Mouse (Mus musculus) c-Kit-positive CD71-positive TER-119-negative erythroid progenitor cells, embryonic 14.5 days (primary cell): ENCODE data around the gene Alyref.
"Not testable (repeated sequence)": the region's sequence is repeated elsewhere in the genome, so short reads cannot be mapped to it uniquely, and the experiment has no call there.

Source experiments
- DNase-seq: peaks from one replicate; pipeline ENCODE4 v3.0.0-alpha.2; 2013; ENCODE audit warnings: low read depth

The Alyref gene

GRCm38 (mm10) chr11:120603545-120603944 lies 5.4 kb upstream of the Alyref start:
- DNase-seq: no peak

- no peak for DNase-seq
Observed at GRCm38 (mm10) chr11:120600716-120601115, 2.6 kb upstream of the Alyref start.

- DNase-seq: no peak
Observed at GRCm38 (mm10) chr11:120598990-120599549, 905 bp upstream of the Alyref start.

GRCm38 (mm10) chr11:120597240-120598235 lies 627 bp downstream of the Alyref start:
- no peak for DNase-seq

- no peak for DNase-seq
Observed at GRCm38 (mm10) chr11:120588531-120588930, 9.6 kb downstream of the Alyref start.

GRCm38 (mm10) chr11:120583937-120584336 lies 14.2 kb downstream of the Alyref start:
- no peak for DNase-seq

- not testable (repeated sequence) for DNase-seq
Observed at GRCm38 (mm10) chr11:120582982-120583293, 15.2 kb downstream of the Alyref start.

GRCm38 (mm10) chr11:120582268-120582981 lies 15.7 kb downstream of the Alyref start:
- DNase-seq: peak; percentile 74

GRCm38 (mm10) chr11:120581490-120582267 lies 16.5 kb downstream of the Alyref start, which contains the start of gene Arhgdia:
Gene Arhgdia (minus strand): TSS chr11:120581624.
- DNase-seq: no peak

GRCm38 (mm10) chr11:120580871-120581331 lies 17.3 kb downstream of the Alyref start:
- DNase-seq: no peak

GRCm38 (mm10) chr11:120580190-120580589 lies 18.0 kb downstream of the Alyref start:
- DNase-seq: no peak

GRCm38 (mm10) chr11:120579316-120580107 lies 18.7 kb downstream of the Alyref start:
- DNase-seq: no peak

GRCm38 (mm10) chr11:120578694-120579243 lies 19.4 kb downstream of the Alyref start:
- no peak for DNase-seq

GRCm38 (mm10) chr11:120578024-120578693 lies 20.0 kb downstream of the Alyref start:
- no peak for DNase-seq

- DNase-seq: no peak
Observed at GRCm38 (mm10) chr11:120577211-120578023, 20.7 kb downstream of the Alyref start.

GRCm38 (mm10) chr11:120576365-120576981 lies 21.7 kb downstream of the Alyref start:
- no peak for DNase-seq

- DNase-seq: no peak
Observed at GRCm38 (mm10) chr11:120575940-120576339, 22.2 kb downstream of the Alyref start.

- DNase-seq: no peak
Observed at GRCm38 (mm10) chr11:120575046-120575445, 23.1 kb downstream of the Alyref start.

- no peak for DNase-seq
Observed at GRCm38 (mm10) chr11:120574278-120574600, 23.9 kb downstream of the Alyref start.
